ENCODE assay signal across 1 mouse cellular context in genomic region chr1:43188893-43189292, GRCm38 (mm10). TPM values are rescaled to one million over a fixed set of nuclear protein-coding genes. Genes with fewer than 3 reads are reported as not detected.
"Had no signal": no experiment of that assay in that cellular context is flagged by ENCODE, and none has a peak within 500 bp of the region (broad histone marks: within the 10 kb centered on the region; RNA-seq: fewer than 3 reads in every experiment).

No protein-coding gene starts in this region.

RNA-seq across cellular contexts. Expression of gene Fhl2, which starts 7.9 kb away (rescaled TPM):
- polyA plus RNA-seq: macrophage had no signal
